Mouse (Mus musculus): ENCODE data around the gene Nfia.

DNA sequence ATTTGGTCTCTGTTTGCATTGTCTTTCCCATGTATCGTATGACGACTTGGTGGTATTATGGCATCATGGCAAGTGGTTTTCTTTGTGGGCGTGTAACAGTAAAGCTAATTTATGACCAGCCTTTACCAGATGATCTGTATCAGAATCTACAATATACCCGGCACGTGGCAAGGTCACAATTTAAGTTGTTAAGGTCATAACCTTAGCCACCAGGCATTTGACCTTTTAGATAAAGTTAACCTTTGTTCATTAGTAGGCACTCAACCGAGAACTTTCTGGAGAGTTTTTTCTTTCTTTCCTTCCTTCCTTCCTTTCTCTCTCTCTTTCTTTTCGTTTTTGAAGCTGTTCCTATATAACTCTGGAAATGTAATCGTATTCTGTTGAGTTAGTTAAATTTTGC, 14.0 kb downstream of the Nfia start:
- TF ChIP-seq CTCF (IDR thresholded peaks at IDR 0.05; ENCODE audit: borderline replicate concordance, insufficient read depth, low read depth, low read length) (no peak), POLR2A (IDR thresholded peaks at IDR 0.05; ENCODE audit: borderline replicate concordance, insufficient read depth, low read length) (no peak)
